ENCODE assay signal across 8 mouse cellular contexts in genomic region chr10:59166104-59166944, GRCm38 (mm10). TPM values are rescaled to one million over a fixed set of nuclear protein-coding genes. Genes with fewer than 3 reads are reported as not detected.
DNase-seq lines count a peak whose midpoint lies in the region; ATAC-seq and TF ChIP-seq lines count a peak whose summit lies in the region.

No protein-coding gene starts in this region.

- H3K27me3 ChIP-seq in liver, embryonic 14.5 days (ENCODE audit: control insufficient read depth, insufficient read depth, low read length): no peaks in the 10 kb centered on the region

- no peak for DNase-seq in cerebellum, adult 11-12 months
- peak; percentile 58 for DNase-seq in A20 (ENCODE audit: low read depth, low spot score)
- peak; percentile 18 for DNase-seq in brain, embryonic 18.5 days (ENCODE audit: low read depth, low spot score)
- peak; percentile 42 for DNase-seq in fibroblast of lung, adult 2 months (ENCODE audit: low read depth)
- peak; percentile 71 for DNase-seq in kidney, postnatal 10 days
- DNase-seq in liver, embryonic 14.5 days (ENCODE audit: low read depth in 3 of 3, low spot score in 3 of 3): peak in 2 of 3 experiments; percentile 30 to 53
- DNase-seq in right cerebral cortex, postnatal 14 days: peak; percentile 32

- no peaks in the 10 kb centered on the region for H3K9me3 ChIP-seq in liver, embryonic 14.5 days (ENCODE audit: control insufficient read depth, low read length)

- no peak overlapping the region for H3K27ac ChIP-seq in liver, embryonic 14.5 days

- WGBS in liver, embryonic 14.5 days (ENCODE audit: insufficient replicate concordance): 37% methylated on average over 14 of the region's 14 CpGs

- H3K36me3 ChIP-seq in liver, embryonic 14.5 days (replicated peaks; ENCODE audit: control insufficient read depth, insufficient read depth, low read depth): no peaks in the 10 kb centered on the region

- H3K9ac ChIP-seq in liver, embryonic 14.5 days (replicated peaks): no peak overlapping the region

- H3K4me3 ChIP-seq in liver, embryonic 14.5 days (ENCODE audit: insufficient read depth in 1 of 2, low read depth in 2 of 2, low read length in 2 of 2): 0 out of 4 replicates have a peak overlapping the region, but pooled peaks of 1 of the 2 experiments have one; percentile 15

- H3K4me1 ChIP-seq in liver, embryonic 14.5 days (replicated peaks; ENCODE audit: control insufficient read depth in 2 of 2, insufficient read depth in 2 of 2, low read length in 1 of 2): peaks cover 13 to 19% of the 10 kb centered on the region in 2 experiments

- peak; percentile 73 for TF ChIP-seq CTCF in liver, embryonic 14.5 days (IDR thresholded peaks at IDR 0.05; ENCODE audit: low read depth)

- ATAC-seq in cerebellum, adult (ENCODE audit: insufficient number of reproducible peaks, low FRiP score, low TSS enrichment): peak; percentile 40; the same call in 1 of the 2 replicates
- ATAC-seq in liver, embryonic 14.5 days (ENCODE audit: insufficient read depth): peak; percentile 63; the same call in 1 of the 2 replicates

- no peak for TF ChIP-seq EP300 in liver, embryonic 14.5 days (IDR thresholded peaks at IDR 0.05; ENCODE audit: low read depth)

- H3K4me2 ChIP-seq in liver, embryonic 14.5 days (ENCODE audit: low read depth): peak overlapping the region; percentile 33

RNA-seq across cellular contexts. Expression of gene Sept10, which starts 55.3 kb away (rescaled TPM):
- 5.2 and 8.1 TPM in 2 replicates for polyA plus RNA-seq in liver, embryonic 14.5 days (2012; rRNA removed)
- polyA plus RNA-seq in liver, embryonic 14.5 days (2014; fragmentation: Nextera tagmentation; extraction: Ambion mirVana): 10.2 and 10.9 TPM in 2 replicates

RNA-seq across cellular contexts. Expression of gene Sowahc, which starts 55.4 kb away (rescaled TPM):
- polyA plus RNA-seq in liver, embryonic 14.5 days (2012; rRNA removed): 0.73 and 0.95 TPM in 2 replicates
- polyA plus RNA-seq in liver, embryonic 14.5 days (2014; fragmentation: Nextera tagmentation; extraction: Ambion mirVana): 1.1 and 1.4 TPM in 2 replicates
